Mouse (Mus musculus) heart, postnatal 14 days (tissue): ENCODE measurements around the gene Siglec1. TPM values are rescaled to one million over a fixed set of nuclear protein-coding genes. Genes with fewer than 3 reads are reported as not detected.
"Not testable (repeated sequence)": the region's sequence is repeated elsewhere in the genome, so short reads cannot be mapped to it uniquely, and the experiment has no call there.

Experiments
- DNase-seq, 2 experiments: peaks; one replicate each; pipeline ENCODE4 v3.0.0; 2021 to 2022
- intact Hi-C: fragments of 180-260 bp; cut with DNase I; formaldehyde crosslinking; loops from one replicate; pipeline ENCODE4 v1.15.1; 2025
- long read RNA-seq, 2 experiments: library from polyadenylated mRNA; stranded (forward); transcript quantifications; one replicate each; pipeline ENCODE4 v2.0.0; 2021
- total RNA-seq, 2 experiments: library from RNA; stranded (reverse); gene quantifications; 2 replicates each; pipeline ENCODE4 v1.2.3; 2021

Gene Siglec1
- total RNA-seq, result 1 to 10 TPM; 1.3 to 1.5 TPM
- long read RNA-seq, experiment 1, result 0 reads
- long read RNA-seq, experiment 2, result 0 reads

DNA sequence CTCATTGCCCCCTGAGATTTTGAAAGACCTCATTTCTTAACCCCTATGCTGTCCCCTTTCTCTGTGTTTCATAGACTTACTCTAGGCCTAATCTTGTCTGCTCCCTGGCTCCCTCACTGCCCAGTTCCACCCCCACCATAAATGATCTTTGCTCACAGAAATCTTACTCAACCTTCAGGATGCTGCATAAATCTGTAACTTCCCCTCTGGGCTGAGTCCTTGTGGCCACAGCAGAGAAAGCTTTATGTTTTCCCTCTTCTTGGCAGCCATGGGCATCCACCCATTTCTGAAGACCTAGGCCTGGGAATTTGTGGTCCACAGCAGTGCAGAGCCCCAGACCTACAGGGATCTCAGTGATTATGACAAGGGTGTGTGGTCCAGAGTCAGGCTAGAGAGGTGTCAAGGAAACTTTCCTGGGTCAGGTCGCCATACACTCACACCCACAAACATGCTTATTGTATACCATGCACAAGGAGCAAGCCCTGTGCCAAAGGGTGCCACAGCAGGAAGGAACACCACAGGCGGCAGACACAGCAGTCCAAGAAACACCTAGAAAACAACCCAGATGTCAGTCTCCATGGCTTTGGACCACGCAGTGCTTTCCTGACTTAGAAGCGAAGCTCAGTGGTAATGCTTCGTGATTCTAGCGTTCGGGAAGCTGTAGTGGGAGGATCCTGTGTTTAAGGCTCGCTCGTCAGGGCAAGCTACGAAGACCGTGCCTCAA lies at the start of gene Siglec1:
Gene Siglec1, minus strand, starts transcription at position 99 of the 724 bp plus-strand sequence.
- intact Hi-C loops, result no loop called here
- no peak for DNase-seq

GRCm38 (mm10) chr2:131135521-131136139 lies 49.1 kb upstream of the Siglec1 start:
- intact Hi-C loops, result no loop called here
- peak in 1 of 2 experiments; percentile 2 for DNase-seq

GRCm38 (mm10) chr2:131134826-131135400 lies 48.3 kb upstream of the Siglec1 start:
- DNase-seq, result peak in 1 of 2 experiments; percentile 7
- intact Hi-C loops, result no loop called here

DNA sequence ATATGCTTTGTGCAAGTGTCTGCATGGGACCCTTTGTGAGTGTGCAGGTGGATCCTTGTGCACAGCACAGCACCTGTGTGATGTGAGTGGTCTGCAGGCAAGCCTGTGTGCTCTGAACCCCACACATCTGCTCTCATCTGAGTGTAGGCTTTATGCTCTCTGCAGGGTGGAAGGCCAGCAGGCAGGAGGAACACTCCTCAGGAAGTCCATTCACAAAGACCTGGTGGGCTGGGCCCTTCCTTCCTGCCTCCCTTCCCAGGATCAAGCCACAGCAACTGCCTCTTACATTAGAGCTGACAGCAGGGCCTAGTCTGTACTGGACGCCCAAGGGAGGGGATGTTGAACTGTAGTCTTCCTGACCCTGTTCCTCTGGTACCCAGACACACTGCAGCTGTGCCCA lies 47.8 kb upstream of the Siglec1 start:
- intact Hi-C loops, result no loop called here

DNA sequence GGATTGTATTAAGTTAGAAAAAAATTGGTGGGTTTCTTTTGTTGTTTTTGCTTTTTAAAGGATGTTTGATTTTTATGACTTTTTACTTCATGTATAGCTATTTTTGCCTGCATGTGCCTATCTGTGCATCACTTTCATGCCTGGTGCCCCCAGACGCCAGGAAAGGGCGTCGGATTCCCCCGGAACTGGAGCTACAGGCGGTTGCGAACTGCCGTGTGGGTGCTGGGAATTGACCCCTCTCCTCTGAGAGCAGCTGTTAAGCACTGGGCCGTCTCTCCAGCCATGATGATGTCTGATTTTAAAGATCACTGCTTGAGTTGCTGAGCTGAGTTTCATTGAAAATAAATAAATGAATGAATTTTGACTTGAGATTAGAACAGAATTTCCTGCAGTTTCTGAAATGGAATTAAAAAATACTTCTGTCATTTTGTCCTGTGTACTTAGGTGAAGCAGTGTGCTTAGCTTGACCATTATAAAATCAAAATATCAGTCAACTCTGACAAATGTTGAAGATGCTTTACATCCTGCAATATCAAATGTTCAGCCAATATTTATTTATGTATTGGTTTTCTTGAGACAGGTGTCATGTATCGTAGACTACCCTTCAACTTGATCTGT lies 46.5 kb upstream of the Siglec1 start, which contains the start of gene Gm11037:
Gene Gm11037, plus strand, starts transcription at position 568 of the 618 bp plus-strand sequence.
- intact Hi-C loops, result no loop called here
- no peak for DNase-seq

More for the DNA sequence above, 47.8 kb upstream of the Siglec1 start:
- peak in 1 of 2 experiments; percentile 57 for DNase-seq

GRCm38 (mm10) chr2:131132111-131132888 lies 45.7 kb upstream of the Siglec1 start:
- no peak for DNase-seq
- intact Hi-C loops, result no loop called here

DNA sequence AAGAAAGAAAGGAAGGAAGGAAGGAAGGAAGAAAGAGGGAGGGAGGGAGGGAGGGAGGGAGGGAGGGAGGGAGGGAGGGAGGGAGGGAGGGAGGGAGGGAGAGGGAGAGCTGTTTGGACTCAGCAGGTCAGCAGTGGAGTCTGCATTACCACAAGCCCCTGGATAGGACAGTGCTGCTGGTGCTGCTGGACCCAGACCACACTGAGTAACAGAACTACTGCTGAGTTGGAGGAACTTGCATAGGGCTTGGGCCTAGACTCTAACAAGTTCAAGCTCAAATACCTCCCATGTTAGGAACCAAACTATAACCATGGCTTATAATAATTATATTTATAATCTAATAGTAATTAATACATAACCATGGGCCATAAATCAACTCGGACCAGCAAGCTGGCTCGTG lies 44.3 kb upstream of the Siglec1 start:
- intact Hi-C loops, result no loop called here
- no peak for DNase-seq

- intact Hi-C loops, result no loop called here
- no peak for DNase-seq
Measured at GRCm38 (mm10) chr2:131129836-131130235, 43.3 kb upstream of the Siglec1 start.

- DNase-seq, result no peak
- intact Hi-C loops, result no loop called here
Measured at GRCm38 (mm10) chr2:131128636-131129157, 42.1 kb upstream of the Siglec1 start.

GRCm38 (mm10) chr2:131128211-131128610 lies 41.6 kb upstream of the Siglec1 start:
- intact Hi-C loops, result no loop called here
- no peak for DNase-seq

DNA sequence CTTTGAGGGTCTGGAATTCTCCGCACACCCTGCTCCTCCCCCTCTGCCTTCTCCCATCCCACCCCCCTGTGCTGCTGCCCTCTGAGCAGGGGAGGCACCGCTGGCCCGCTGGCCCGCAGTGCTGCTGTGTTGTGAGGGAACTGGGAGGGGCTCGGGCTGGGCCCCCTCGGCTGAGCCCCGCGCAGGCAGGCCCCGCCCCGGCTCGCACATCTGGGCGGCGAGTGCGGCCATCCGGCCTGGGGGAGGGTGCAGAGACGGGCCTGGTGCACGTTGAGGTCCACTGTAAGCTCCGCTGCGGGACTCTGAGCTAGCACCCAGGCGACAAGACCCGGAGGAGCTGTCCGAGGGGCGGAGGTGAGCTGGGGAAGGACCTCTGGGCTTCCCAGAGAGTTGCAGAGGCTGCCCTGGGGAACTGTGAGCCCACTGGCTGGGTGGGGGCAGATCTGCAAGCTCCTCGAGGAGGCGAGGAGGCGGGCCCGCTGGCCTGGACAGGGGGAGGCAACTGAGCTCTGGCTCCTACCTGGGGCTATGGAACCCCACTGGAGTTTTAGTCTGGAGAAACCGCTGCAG lies 40.7 kb upstream of the Siglec1 start, which contains the start of gene Hspa12b:
Gene Hspa12b, plus strand, starts transcription at position 120 of the 570 bp plus-strand sequence.
- intact Hi-C loops, result loop anchor here (2.0 kb wide), 1 partner anchor 14 kb away; no protein-coding TSS in a partner anchor

GRCm38 (mm10) chr2:131125964-131126815 lies 39.6 kb upstream of the Siglec1 start:
- no peak for DNase-seq
- intact Hi-C loops, result loop anchor here (2.0 kb wide), 1 partner anchor 15 kb away; no protein-coding TSS in a partner anchor

More for the DNA sequence above, 40.7 kb upstream of the Siglec1 start, which contains the start of gene Hspa12b:
- peak; percentile 81 to 84 for DNase-seq

GRCm38 (mm10) chr2:131125157-131125963 lies 38.8 kb upstream of the Siglec1 start:
- intact Hi-C loops, result no loop called here
- DNase-seq, result no peak

- no peak for DNase-seq
- intact Hi-C loops, result no loop called here
Measured at GRCm38 (mm10) chr2:131124166-131124565, 37.6 kb upstream of the Siglec1 start.

DNA sequence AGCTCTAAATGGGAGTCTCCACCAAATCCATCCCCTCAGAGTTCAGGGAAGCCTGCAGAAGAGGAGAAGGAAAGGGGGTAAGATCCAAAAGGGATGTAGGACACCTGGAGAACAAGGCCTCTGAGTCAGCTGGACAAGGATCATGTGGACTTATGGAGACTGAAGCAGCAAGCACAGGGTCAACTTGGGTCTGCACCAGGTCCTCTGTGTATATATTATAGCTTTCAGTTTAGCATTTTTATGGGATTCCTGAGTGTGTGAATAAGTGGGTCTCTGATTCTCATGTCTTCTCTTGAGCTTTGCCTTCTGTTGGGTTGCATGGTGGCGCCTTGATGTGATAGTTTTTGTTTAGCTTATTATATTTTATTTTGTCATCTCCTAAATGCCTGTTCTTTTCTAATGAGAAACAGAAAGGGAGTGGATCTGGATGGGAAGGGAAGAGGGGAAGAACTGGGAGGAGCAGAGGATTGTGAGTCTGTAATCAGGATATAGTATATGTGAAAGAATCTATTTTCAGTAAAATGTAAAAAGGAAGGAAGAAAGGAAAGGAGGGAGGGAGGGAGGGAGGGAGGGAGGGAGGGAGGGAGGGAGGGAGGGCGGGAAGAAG lies 32.5 kb upstream of the Siglec1 start:
- intact Hi-C loops, result no loop called here
- DNase-seq, result no peak

- intact Hi-C loops, result no loop called here
- DNase-seq, result no peak
Measured at GRCm38 (mm10) chr2:131105989-131106388, 19.4 kb upstream of the Siglec1 start.

- intact Hi-C loops, DNase-seq: not testable (repeated sequence)
Measured at GRCm38 (mm10) chr2:131105061-131105460, 18.5 kb upstream of the Siglec1 start.
